Mouse (Mus musculus) brain, embryonic 18.5 days (tissue): Measurements from ENCODE around the gene Aldh3b3.

Experiments used
- DNase-seq: peaks from one replicate; pipeline ENCODE4 v3.0.0-alpha.2; 2012; ENCODE audit warnings: low read depth, low spot score

Gene Aldh3b3

DNA sequence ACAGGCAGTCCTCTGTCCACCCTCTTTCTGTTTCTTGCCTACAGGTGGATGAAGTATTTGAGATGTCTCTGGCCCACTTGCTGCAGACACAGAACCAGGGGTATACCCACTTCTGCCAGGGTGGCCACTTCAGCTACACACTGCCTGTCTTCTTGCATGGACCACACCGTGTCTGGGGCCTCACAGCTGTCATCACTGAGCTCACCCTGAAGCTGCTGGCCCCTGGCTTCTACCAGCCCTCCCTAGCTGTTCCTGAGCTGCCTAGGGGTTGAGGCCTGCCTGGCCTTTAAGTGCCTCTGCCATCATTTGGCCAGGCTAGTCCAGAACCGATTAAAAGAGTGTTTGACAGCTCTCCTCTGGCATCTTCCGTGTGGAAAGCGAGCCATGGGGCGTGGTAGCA lies 43.3 kb downstream of the Aldh3b3 start:
- no peak for DNase-seq

DNA sequence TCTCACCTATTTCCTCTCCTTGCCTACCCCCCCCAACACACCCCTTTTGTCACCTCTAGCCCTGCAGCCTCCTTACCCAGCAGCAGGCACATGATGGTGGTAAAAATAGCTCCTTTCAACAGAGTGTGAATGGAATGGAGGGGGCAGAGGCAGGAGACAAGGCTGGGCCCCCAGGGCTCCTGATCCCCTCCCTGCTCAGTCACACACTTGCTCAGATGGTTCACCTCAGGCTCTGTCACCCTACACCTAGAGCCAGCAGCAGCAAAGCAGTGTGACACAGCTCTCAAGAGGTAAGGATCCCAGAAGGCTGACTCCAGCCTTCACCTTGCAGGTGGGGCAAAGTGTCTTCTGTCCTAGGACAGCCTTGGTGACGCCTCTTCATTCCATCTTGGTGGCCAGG lies 44.7 kb downstream of the Aldh3b3 start, which contains the start of gene Doc2g:
Doc2g (plus strand) TSS at position 202 of the 400 bp plus-strand sequence.
- no peak for DNase-seq

DNA sequence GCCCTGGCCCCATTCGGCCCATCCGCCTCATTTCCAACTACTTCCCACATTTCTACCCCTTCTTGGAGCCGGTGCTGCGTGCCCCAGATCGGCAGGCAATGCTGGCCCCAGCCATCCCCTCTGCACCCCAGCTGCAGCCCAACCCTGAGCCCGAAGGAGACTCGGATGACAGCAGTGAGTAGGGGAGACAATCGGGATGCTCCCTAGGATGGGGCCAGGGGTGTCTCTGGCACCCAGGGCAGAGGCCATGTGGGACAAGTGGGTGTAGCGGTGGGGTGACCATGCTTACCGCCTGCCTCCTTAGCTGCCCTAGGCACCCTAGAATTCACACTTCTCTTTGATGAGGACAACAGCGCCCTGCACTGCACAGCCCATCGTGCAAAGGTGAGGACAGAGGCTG lies 45.2 kb downstream of the Aldh3b3 start:
- DNase-seq: no peak

DNA sequence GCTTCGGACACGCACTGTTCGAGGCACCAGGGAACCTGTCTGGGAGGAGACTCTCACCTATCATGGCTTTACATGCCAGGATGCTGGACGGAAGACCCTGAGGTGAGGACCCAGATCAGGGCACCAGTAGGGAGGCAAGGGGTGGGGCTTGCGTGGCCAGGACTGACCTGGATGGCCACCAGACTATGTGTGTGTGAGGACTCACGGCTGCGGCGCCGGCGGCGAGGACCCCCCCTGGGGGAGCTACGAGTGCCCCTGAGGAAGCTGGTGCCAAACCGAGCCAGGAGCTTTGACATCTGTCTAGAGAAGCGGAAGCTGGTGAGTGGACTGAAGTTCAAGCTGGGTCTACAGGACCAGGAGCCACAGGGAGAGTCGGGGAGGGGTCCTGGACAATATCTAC lies 45.9 kb downstream of the Aldh3b3 start:
- no peak for DNase-seq

DNA sequence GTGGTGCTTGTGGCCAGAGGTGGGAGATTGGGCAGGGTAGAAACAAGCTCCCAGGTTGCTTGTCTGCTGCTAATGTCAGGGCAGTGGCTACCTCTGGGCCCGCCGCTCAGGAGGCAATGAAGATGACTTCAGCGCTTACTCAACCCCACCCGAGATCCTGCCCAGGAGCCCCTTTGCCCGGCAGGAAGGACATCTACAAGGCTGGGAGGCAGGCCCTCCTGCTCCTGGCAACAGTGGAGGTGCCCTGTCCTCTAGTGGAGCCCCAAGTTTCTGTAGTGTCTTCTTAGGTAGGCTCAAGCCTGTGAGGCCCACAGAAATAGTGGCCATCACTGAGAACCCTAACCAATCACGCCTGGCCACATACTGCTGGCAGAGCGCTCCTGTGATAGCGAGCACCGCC lies 46.6 kb downstream of the Aldh3b3 start:
- no peak for DNase-seq

DNA sequence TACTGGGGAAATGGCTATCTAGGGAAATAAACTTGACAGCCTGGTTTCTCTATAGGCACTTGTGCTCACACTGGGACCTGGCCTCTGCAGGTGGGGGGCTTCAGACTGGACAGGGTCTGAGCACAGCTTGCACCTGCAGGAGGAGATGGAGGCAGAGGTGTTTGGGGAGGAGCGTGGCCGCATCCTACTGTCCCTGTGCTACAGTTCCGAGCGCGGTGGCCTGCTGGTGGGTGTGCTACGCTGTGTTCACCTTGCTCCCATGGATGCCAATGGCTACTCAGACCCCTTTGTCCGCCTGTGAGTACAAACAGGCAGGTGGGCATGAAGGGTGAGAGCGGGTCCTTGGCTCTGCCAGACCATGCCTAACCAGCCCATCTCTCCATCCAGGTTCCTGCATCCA lies 47.5 kb downstream of the Aldh3b3 start:
- no peak for DNase-seq

DNA sequence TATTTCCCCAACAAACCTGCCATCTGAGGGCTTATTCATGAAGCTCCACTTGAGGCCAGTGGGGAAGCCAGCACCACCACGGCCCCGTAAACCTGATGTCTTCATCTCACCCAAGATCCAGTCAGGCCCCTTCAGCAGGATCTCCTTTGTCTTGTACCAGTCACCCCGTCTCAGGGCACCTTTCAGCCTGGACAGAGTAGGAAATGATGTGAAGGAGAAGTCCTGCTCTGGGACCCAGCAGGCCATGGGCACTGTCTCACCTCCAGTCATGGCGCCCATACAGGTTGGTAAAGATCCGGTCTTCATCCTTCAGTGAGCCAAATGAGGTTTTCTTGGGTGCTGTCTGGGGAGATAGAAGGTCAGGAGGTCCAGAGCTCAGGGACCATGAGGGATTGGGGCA lies 52.6 kb downstream of the Aldh3b3 start:
- DNase-seq: no peak

DNA sequence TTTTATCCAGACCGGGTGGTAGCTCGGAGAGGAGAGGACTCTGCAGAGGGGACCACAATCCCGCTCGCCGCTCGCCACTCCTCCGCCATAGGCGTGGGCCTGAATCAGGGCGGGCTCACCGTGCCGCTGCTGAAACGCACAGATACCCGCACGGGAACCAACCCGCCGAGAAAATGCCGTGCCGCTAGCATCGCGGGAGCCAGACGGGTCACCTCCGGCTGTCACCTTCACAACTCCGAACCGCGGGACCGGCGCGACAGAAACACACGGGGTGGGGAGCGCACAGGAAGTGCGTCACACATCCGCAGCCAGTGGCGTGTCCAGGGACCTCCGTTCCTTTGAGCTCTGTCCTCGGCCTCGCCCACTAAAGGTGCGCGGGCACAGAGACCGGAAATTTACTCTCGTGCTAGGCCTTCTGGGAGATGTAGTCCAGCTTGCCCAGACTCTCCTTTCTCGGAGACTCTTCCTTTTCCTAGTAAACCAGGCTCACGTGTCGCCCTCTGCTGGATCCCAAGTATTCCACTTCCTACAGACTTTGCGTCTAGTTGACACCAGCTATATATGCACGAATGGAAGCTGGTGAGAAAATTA lies 54.1 kb downstream of the Aldh3b3 start, which contains the start of gene Ndufv1:
Ndufv1 (minus strand) TSS at position 375 of the 591 bp plus-strand sequence.
- DNase-seq: peak; percentile 97

DNA sequence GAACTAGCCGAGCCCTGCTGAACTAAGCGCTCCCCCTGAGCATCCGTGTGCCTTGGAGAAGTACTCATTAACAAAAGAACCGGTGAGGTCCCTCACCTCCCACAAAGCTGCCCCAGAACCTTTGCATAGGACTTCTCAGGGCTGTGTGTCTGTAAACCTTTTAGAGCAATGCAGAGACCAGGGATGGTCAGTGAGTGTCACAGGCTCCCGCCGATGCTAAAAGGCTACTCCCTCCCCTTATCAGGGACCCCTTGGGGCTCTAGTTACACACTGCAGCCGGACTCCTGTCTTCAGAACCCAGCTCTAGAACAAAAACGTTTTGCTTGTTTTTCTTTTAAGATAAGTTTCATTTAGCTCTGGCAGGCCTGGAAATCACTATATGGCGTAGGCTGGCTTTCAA lies 54.6 kb downstream of the Aldh3b3 start:
- no peak for DNase-seq

DNA sequence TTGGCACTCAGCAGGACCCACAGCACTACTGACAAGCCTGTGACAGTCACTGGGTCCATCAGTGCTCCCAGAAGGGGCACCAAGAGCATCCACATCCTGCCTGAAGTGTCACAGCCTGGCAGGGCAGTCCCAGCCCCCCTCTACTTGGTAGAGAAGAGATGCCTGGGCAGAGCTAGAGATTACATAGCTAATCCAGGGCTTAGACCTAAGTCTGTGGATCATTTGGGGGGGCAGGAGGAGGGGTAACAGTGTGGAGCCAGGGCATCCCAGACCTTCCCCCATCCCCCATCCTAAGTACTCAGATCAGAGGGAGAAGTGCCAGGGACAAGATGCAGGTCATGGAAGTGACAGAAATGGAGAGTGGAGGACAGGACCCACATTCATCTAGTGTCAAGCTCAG lies 56.4 kb downstream of the Aldh3b3 start:
- no peak for DNase-seq

DNA sequence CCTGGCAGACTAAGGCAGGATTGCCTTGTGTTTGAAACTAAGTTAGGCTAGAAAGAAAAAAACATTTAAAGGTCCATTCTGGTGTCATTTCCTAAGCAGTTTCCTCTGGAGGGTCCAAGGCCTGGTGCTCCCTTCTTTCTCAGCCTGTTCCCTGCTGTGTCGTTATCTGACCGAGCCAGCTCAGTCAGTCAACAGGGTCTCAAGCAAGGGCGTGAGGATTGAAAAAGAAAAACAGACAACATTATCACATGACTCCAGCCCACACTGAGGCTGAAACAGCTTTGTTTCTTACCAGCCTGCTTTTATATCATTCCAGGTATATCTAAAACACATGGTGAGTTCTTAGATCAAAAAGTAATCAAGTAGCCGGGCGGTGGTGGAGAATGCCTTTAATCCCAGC lies 57.2 kb downstream of the Aldh3b3 start:
- no peak for DNase-seq

DNA sequence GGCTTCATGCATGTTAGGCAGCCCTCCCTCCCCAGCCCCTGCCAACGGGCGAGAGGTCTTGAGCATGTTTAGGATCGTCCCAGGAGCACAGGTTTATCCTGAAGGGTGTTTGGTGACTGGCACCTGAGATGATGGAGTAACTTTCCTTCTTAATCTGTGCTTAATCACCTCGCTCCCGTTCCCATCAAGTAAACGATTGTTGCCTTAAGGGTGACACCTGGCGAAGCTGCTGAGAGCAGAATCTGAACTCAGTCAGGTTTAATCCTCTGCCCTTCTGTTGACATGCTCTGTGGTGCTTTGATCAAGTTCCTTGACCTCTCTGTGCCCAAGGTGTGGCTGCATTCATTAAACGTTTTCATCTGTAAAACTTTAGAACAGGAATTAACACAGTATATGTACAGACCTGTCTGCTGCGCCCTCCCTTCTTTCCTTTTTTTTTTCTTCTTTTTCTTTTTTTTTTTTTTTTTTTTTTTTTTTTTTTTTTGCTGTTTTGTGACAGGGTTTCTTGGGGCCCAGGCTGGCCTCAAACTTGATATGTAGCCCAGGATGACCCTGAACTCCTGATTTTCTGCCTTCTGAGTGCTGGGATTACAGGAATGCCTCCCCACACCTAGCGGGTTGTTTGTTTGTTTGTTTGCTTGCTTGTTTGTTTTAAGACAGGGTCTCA lies 59.6 kb downstream of the Aldh3b3 start:
- no peak for DNase-seq

DNA sequence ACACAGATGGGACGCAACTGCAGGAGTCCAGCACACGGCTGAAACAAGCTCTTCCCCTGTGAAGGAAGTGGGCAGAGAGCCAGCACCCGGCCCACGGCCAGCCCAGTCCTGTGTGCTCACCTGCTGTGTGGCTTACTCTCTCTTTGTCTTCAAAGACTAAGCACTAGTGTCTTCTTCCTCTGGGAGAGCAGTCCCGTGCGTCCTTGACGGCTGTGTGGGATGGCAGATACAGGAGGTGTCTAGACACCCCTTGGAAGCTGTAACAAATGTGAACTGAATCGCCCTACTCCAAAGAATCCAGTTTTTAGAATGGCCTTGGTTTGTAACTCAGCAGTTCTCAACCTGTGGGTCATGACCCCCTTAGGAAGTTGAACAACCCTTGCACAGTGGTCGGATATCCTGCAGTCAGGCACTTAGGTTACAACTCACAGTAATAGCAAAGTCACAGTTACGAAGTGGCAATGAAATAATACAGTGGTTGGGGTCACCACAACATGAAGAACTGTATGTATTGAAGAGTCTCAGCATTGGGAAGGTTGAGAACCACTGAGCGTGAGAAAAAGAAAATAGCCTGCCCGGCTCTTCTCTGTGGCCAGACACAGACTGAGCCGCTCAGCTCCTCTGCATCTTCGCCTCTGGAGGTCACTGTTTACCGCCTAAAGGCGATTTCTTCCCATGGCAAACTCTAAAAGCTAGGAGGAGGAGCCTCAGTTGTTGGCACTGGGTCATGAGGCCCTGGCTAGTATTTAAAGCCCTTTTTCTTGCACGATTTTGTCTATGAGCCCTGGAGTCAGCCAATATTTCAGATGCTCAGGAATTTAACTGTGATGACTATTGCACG lies 60.5 kb downstream of the Aldh3b3 start:
- DNase-seq: peak; percentile 46
